Mouse (Mus musculus): Measurements from ENCODE around the gene Myo9a.
"Not testable (repeated sequence)": the region's sequence is repeated elsewhere in the genome, so short reads cannot be mapped to it uniquely, and the experiment has no call there.

The Myo9a gene

GRCm38 (mm10) chr9:59948691-59949250, 198.1 kb downstream of the Myo9a start:
- DNase-seq (ENCODE audit: low spot score in 2 of 2) = no peak

- DNase-seq (ENCODE audit: low spot score in 2 of 2) = no peak
Observed at GRCm38 (mm10) chr9:59949511-59949910, 198.8 kb downstream of the Myo9a start.

DNA sequence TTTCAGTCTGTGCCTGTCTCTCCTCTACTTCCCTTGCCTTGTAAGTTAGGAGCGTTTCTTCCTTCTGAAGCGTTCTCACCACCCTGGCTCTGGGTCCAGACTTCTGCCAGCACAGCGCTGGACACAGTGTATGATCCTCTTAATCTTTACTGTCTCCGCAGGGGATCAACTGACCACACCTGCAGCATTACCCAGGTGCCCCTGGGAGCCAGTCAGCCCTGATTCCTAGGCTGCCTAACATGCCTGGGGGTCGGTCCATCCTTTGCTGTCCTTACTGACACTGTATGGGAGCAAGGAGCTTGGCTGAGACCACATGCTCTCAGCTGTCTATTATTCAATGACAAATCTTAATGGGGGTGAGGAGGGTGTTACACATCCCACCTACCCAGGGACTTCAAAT, 199.3 kb downstream of the Myo9a start:
- no peak for DNase-seq (ENCODE audit: low spot score in 2 of 2)

DNA sequence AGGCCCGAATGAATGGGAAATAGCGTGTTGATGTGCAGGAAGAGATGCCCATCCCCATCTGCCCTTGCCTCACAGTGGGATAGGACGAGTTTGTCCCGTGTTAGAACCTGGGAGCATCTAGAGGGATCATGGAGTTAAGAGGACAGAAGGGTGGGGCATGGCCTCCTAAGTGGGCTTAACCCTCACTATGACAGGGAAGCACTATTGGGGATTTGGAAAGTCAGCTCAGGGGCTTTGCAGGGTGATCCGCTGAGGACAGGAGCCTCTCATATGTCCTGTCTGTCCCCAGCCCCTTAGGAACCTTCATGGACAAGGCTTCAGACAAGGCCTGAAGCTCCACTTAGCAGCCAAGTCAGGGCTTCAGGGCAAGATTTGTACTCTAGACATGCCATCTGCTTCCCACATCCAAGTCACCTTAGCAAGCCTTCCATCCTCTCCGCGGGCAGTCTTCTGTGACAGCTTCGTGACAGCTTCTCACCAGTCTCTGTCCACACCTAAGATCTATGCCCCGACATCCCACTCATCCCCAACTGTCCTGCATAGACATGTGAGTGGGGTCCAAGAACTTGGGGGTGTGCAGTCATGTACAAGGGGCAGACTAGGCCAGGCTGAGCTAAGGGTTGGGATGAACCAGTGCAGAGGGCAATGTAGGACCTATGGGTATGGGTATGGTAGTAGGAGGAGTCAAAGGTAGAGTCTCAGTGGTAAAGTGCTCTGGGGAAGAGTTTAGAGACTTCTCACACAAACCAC, 200.5 kb downstream of the Myo9a start:
- DNase-seq (ENCODE audit: low spot score in 2 of 2) = no peak

- no peak for DNase-seq (ENCODE audit: low spot score in 2 of 2)
Observed at GRCm38 (mm10) chr9:59951943-59952342, 201.2 kb downstream of the Myo9a start.

DNA sequence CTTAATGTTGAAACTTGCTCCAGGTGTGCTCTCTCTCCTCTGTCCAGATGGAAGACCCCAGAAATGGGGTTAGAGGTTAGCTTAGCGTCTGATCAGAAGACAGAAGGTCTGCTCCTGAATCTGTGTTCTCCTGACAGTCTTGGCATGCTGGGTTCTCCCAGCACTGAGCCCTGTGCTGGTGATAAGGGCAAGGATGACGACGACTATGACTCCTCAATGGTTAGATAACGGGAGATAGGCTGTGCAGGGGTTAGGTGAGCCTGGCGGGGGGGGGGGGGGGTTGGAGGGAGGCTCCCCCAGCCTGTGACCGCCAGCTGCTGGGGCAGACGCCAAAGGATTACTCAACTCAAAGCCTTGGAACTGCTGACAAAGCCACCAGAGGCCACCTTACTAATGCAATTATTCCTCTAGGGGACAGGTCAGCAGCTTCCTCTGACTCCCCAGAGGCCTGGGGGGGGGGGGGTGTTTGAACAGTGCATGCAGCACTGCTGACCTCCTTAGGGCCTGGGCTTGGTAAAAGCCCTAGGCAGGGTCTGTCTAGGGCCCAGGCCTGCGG, 201.9 kb downstream of the Myo9a start:
- no peak for DNase-seq (ENCODE audit: low spot score in 2 of 2)

GRCm38 (mm10) chr9:59953556-59953955, 202.9 kb downstream of the Myo9a start:
- DNase-seq (ENCODE audit: low spot score in 2 of 2) = no peak

- DNase-seq (ENCODE audit: low spot score in 2 of 2) = no peak
Observed at GRCm38 (mm10) chr9:59955199-59955598, 204.5 kb downstream of the Myo9a start.

- DNase-seq (ENCODE audit: low spot score in 2 of 2) = no peak
Observed at GRCm38 (mm10) chr9:59955692-59956091, 205.0 kb downstream of the Myo9a start.

DNA sequence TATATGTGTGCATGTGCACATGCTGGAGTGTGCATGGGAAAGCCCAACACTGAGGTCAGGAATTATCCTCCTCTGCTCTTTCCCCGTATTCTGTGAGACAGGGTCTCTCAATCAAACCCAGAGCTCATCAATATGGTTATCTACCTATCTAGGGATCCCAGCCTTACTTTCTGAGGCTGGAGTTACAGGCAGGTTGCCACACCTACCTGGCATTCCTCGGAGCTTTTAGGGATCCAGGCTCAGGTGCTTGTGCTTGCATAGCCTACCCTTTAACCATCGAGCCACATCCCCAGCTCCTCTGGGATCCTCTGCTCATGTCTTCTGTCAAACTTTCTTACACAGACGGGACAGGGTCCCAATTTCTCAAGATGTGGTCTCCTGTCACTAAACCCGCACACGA, 205.8 kb downstream of the Myo9a start:
- no peak for DNase-seq (ENCODE audit: low spot score in 2 of 2)

- DNase-seq (ENCODE audit: low spot score in 2 of 2) = not testable (repeated sequence)
Observed at GRCm38 (mm10) chr9:59958115-59958514, 207.4 kb downstream of the Myo9a start.

DNA sequence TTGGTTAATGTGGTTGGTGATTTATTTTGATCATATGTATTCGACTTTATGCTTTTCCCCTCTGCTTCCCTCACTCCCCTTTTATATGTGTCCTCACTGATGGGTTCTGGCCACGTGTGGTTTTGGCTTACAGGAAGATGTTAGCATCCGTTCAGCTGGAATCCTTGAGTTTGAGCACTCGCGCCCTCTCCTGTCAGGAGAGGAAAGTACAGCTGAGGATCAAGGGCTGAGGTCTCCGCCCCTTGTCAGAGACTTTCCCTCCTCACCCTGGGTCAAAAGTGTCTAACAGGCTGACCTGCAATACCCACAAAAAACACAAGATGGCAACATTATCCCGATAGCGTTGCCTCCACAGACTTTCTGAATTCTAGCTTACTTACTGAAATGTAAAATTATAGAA, 208.6 kb downstream of the Myo9a start:
- DNase-seq (ENCODE audit: low spot score in 2 of 2) = peak; percentile 22 to 57

- DNase-seq (ENCODE audit: low spot score in 2 of 2) = no peak
Observed at GRCm38 (mm10) chr9:59960559-59960958, 209.9 kb downstream of the Myo9a start, which contains the start of gene Nr2e3. TSS of gene Nr2e3 (minus strand) at chr9:59960659.

GRCm38 (mm10) chr9:59961201-59961955, 210.7 kb downstream of the Myo9a start:
- no peak for DNase-seq (ENCODE audit: low spot score in 2 of 2)

DNA sequence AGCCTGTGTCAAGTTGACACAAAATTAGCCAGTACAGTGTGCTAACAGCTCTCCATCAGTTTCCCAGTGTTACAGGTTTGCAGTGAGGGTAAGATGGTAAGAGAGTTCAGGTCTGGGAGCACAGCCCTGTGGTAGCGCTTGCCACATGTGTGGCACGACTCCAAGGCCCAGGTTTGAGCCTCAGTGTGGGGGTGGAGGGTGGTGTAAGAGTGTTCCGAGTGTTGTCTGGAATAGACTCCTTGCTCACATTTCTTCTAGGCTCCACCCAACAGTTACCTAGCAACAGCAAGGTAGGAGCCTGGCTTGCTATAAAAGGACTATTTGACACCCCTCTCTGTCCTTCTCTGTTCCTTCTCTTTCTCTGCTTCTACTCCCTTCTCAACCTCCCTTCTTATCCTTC, 213.7 kb downstream of the Myo9a start:
- no peak for DNase-seq (ENCODE audit: low spot score in 2 of 2)

GRCm38 (mm10) chr9:59965046-59965445, 214.3 kb downstream of the Myo9a start:
- no peak for DNase-seq (ENCODE audit: low spot score in 2 of 2)

GRCm38 (mm10) chr9:59969383-59969782, 218.7 kb downstream of the Myo9a start:
- DNase-seq (ENCODE audit: low spot score in 2 of 2) = peak in 1 of 2 experiments; percentile 42

GRCm38 (mm10) chr9:59971263-59971662, 220.6 kb downstream of the Myo9a start:
- no peak for DNase-seq (ENCODE audit: low spot score in 2 of 2)
